Mouse (Mus musculus): ENCODE data around the gene Wdr24. TPM values are rescaled to one million over a fixed set of nuclear protein-coding genes. Genes with fewer than 3 reads are reported as not detected.

Gene Wdr24
- polyA plus RNA-seq, 1 experiment from 2014 or later, result 31.0 TPM

DNA sequence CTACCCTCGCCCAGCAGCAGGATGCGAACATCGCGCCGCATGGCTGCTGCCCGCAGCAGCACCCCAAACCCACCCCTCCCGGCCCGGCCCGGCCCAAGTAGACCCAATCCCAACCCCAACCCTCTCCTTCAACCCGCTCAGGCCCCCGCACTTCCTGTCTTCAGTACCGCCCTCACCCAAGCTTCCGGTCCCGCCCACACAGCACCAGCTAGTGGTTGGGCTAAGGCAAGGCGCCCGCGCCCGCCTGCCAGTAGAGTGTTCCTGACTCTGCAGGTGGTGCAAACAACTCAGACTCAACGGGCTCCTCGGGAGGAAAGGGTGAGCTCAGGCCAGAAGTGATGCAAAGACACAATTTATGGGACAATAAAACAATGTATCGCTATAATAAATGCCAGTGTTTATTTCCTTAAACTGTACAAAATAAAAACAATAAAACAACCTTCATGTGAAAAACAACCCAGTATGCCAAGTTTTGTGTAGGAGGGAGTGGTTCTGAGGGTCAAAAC is 21.0 kb downstream of the Wdr24 start, which contains the start of gene Rhot2:
Gene Rhot2, minus strand, starts transcription at position 456 of the 506 bp plus-strand sequence.
- Histone ChIP-seq H3K9me3 (no peaks in the 10 kb centered on the region), H3K27ac (replicated peaks) (peak within 1 kb of the TSS; percentile 93)
- WGBS, result 1% methylated on average over 21 of the region's 21 CpGs

DNA sequence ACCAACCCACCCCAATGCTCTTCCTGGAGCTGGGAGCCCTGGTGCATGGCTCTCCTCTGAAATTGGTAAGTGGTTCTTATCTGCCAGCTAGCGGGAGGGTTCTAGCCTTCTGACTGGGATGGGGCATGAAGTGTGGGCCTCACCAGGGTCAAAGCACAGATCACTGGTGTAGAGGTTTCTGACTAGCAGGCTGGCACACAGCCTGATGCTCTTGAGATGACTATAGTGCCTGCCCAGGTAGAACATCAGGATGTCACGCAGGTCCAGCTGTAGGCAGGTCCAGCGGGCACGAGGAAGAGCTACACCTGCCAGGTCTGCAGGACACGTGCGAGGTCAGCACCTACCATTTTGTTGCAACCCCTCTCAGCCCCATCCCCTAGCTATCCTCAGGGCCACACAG is 36.8 kb downstream of the Wdr24 start:
- Histone ChIP-seq H3K4me3 (peak overlapping the region; percentile 84), H3K27me3 (replicated peaks; ENCODE audit: low read depth, poor library complexity, severe bottlenecking) (no peaks in the 10 kb centered on the region), H3K4me1 (peaks cover 23% of the 10 kb centered on the region), H3K36me3 (replicated peaks) (peaks cover 34% of the 10 kb centered on the region), H3K27ac (replicated peaks) (peak overlapping the region; percentile 93; the same call in 1 of the 2 replicates), H3K9me3 (no peaks in the 10 kb centered on the region)
- no peak for DNase-seq (ENCODE audit: low spot score)
- WGBS, result 93% methylated on average over 6 of the region's 6 CpGs

More for the DNA sequence above, 21.0 kb downstream of the Wdr24 start, which contains the start of gene Rhot2:
- peaks cover 85% of the 10 kb centered on the region for H3K36me3 ChIP-seq (replicated peaks)
- no peaks in the 10 kb centered on the region for H3K27me3 ChIP-seq (replicated peaks; ENCODE audit: low read depth, poor library complexity, severe bottlenecking)
- peaks cover 23% of the 10 kb centered on the region for H3K4me1 ChIP-seq
- H3K4me3 ChIP-seq, result peak within 1 kb of the TSS; percentile 90
- peak; percentile 96 for DNase-seq (ENCODE audit: low spot score)

DNA sequence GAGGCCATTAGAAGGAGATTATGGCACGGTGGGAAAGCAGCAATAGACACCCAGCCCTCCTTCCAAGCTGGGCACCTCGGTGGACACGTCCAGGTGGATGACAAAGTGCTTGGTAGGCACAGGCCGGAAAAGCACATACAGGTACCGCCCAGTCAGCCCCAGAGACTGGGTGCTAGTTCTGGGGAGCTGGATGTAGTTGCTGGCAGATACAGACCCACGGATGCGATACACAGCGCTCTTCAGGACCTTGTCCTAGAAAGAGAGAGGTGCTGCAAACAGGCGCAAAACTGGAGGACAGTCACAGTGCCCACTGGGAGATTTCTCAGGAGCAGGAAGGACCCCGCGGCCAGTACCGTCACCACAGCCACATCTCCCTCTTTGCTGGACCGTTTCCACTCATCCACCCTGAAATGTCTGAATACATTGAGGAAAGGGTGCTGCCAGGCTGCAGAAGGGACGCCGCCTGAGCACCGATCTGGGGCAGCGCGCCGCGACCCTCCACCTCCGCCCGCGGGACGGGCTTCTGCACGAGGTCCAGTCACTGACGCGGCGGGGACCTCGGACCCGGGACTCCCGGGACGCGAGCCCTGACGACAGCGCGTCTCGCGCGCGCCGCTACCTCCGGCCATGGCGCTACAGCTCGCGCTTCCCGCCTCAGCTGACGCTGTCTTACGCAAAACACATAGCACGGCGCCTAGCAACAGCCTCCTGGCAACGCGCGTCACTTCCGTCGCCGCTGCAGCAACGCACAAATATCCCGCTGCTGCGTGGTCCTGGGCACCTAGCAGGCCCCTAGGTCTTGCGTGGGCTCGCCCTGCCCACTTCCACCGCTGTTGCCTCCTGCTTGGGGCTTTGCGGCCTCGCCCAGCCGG is 37.6 kb downstream of the Wdr24 start, which contains the start of gene Wdr90:
Gene Wdr90, minus strand, starts transcription at position 670 of the 872 bp plus-strand sequence.
- no peaks in the 10 kb centered on the region for H3K9me3 ChIP-seq
- peaks cover 26% of the 10 kb centered on the region for H3K36me3 ChIP-seq (replicated peaks)
- no peaks in the 10 kb centered on the region for H3K27me3 ChIP-seq (replicated peaks; ENCODE audit: low read depth, poor library complexity, severe bottlenecking)
- WGBS, result 5% methylated on average over 65 of the region's 65 CpGs
- H3K4me1 ChIP-seq, result peaks cover 23% of the 10 kb centered on the region
- peak within 1 kb of the TSS; percentile 84 for H3K4me3 ChIP-seq
- H3K27ac ChIP-seq (replicated peaks), result peak within 1 kb of the TSS; percentile 93
- DNase-seq (ENCODE audit: low spot score), result peak; percentile 93

DNA sequence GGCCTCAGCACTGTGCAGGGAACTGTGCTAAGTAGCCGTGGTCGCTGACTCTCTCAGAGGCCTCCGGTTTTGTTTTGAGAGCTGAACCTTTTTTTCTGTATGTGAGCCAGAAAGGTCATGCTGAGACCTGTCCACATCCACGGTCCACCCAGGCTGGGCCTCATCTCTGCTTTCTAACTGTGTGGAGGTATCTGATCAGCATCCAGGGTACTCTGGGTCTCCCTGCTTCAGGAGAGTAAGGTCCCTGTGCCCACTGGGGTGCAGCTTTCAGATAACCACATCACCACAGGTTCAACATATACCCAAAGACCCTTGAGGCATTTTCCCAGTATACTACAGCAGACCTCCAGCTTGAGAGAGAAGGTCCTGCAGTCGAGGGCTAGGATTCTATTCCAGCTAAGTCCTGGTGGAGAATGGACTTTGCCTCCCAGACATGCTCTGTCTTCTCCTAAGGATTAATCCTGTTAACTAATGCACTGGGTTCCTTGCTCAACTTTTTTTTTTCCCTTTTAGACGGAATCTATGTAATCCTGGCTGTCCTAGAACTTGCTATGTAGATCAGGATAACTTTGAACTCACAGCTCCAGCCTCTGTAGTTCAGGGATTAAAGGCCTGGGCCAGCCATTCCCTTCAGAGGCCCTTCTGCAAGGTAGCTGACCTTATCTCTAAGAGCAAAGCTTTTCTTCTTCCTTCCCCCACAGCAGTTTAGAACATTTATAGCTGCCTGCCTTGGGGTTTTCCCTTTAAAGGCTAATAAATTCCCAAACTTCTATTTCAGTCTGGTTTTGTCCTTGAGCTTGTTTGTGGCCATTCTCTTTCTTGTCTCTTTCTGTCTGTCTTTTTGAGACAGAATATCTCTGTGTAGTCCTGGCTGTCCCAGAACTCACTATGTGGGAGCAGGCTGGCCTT is 38.5 kb downstream of the Wdr24 start:
- Histone ChIP-seq H3K36me3 (replicated peaks) (peaks cover 20% of the 10 kb centered on the region), H3K4me1 (peaks cover 23% of the 10 kb centered on the region), H3K27me3 (replicated peaks; ENCODE audit: low read depth, poor library complexity, severe bottlenecking) (no peaks in the 10 kb centered on the region), H3K9me3 (no peaks in the 10 kb centered on the region), H3K27ac (replicated peaks) (peak overlapping the region; percentile 93), H3K4me3 (peak overlapping the region; percentile 84)
- 13% methylated on average over 6 of the region's 6 CpGs for WGBS
- no peak for DNase-seq (ENCODE audit: low spot score)

DNA sequence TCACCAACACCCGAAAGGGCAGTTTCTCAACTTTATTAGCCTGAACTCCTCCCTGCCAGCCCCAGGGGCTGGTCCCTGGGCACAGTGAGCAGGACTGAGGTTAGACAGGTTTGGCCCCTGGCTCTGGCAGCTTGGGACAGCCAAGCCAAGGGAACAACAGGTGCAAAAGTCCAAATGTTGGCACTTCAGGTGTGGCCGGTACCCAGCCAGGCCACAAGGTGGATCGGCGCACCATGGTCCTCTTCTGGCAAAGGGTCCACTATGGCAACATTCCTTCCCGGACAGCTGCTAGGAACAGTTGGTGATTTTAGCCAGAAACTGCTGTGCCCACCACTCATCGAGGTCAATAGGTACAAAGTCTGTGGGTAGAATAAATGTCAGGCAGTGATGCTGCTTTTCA is 40.3 kb downstream of the Wdr24 start:
- Histone ChIP-seq H3K4me3 (no peak overlapping the region), H3K4me1 (peaks cover 38% of the 10 kb centered on the region)

DNA sequence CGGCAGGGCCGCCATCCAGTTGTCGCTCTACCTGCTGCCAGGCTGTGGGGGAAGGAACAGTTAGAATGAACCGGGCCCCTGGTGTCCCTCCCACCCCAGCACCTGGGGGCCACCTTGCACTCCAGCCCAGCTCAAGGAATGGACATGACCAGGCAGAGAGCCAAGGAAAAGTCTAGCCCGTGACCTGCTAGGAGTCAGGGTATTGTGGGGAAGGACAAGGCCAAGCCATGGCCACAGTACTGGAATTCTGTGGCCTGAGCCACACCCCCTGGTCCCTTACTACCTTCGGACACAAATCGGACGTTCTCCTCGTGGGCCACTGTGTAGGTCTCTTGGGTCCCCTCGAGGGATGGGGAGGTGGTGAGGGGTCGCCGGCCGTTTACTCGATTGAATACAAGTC is 40.9 kb downstream of the Wdr24 start:
- Histone ChIP-seq H3K27ac (replicated peaks) (no peak overlapping the region), H3K4me3 (no peak overlapping the region), H3K27me3 (replicated peaks; ENCODE audit: low read depth, poor library complexity, severe bottlenecking) (no peaks in the 10 kb centered on the region), H3K36me3 (replicated peaks) (peaks cover 5% of the 10 kb centered on the region; the same call in 1 of the 2 replicates), H3K4me1 (peaks cover 43% of the 10 kb centered on the region), H3K9me3 (no peaks in the 10 kb centered on the region)
- no peak for DNase-seq (ENCODE audit: low spot score)
- WGBS, result 88% methylated on average over 14 of the region's 14 CpGs

More for the DNA sequence above, 40.3 kb downstream of the Wdr24 start:
- 88% methylated on average over 6 of the region's 6 CpGs for WGBS
- H3K27me3 ChIP-seq (replicated peaks; ENCODE audit: low read depth, poor library complexity, severe bottlenecking), result no peaks in the 10 kb centered on the region
- no peaks in the 10 kb centered on the region for H3K9me3 ChIP-seq
- no peak for DNase-seq (ENCODE audit: low spot score)
- H3K27ac ChIP-seq (replicated peaks), result no peak overlapping the region
- peaks cover 9% of the 10 kb centered on the region for H3K36me3 ChIP-seq (replicated peaks)

DNA sequence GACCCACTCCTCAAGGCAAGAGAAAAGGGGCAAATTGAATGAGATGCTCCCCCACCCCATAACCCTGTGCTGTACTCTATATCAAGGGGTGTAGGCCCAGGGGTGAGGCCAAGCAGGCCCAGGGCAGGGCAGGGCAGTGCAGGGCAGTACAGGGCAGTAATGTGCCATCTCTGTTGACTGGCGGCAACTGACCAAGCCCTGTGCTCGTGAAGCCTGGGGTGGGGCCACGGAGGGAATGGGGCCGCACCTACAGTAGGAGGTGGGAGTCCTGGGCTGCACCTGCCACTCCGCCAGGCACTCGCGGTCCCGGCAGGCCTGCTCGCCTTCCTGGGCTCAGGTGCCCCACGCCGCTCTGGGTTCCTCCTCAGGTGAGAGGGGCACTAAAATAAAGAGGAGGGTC is 41.9 kb downstream of the Wdr24 start:
- Histone ChIP-seq H3K27ac (replicated peaks) (no peak overlapping the region), H3K9me3 (no peaks in the 10 kb centered on the region), H3K4me1 (peaks cover 43% of the 10 kb centered on the region), H3K4me3 (no peak overlapping the region), H3K36me3 (replicated peaks) (peaks cover 4% of the 10 kb centered on the region; the same call in 1 of the 2 replicates), H3K27me3 (replicated peaks; ENCODE audit: low read depth, poor library complexity, severe bottlenecking) (no peaks in the 10 kb centered on the region)
- DNase-seq (ENCODE audit: low spot score), result no peak
- 89% methylated on average over 11 of the region's 11 CpGs for WGBS

DNA sequence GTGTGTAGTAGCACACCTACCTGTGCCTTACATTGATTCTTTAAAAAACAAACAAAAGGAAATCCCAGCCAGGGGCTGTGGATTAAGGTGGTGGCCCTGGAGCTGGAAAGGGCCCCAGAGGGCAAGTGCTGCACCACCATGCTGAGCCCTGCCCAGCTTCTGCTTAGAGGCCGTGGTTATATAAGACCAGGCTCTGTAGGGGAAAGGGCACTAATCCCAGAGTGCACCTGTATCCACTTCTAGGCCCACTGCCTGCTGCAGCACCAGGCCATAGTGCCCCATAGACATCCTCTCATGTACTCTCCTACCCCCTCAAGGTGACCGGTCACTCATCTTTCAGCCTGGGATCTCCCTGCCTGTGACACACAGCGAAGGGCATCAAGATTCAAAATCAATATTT is 42.7 kb downstream of the Wdr24 start:
- no peak for DNase-seq (ENCODE audit: low spot score)
- Histone ChIP-seq H3K27me3 (replicated peaks; ENCODE audit: low read depth, poor library complexity, severe bottlenecking) (no peaks in the 10 kb centered on the region), H3K9me3 (no peaks in the 10 kb centered on the region), H3K27ac (replicated peaks) (no peak overlapping the region), H3K4me1 (peaks cover 34% of the 10 kb centered on the region), H3K4me3 (no peak overlapping the region), H3K36me3 (replicated peaks) (peaks cover 4% of the 10 kb centered on the region; the same call in 1 of the 2 replicates)
- 90% methylated on average over 3 of the region's 3 CpGs for WGBS

DNA sequence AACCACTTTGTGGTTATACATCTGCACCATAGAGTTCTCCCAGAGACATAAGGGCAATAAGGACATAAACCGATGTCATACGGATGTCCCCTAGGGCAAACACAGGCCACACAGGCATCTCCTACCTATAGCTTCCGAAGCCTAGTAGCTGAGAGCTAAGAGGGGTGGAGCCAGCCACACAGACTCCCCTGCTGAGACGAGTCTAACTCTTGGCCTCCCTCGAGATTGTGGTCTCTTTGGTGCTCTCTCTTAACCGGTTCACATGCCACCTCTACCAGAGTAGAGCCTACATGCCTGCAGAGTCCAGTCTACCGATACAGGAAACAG is 44.0 kb downstream of the Wdr24 start:
- Histone ChIP-seq H3K36me3 (replicated peaks) (peaks cover 4% of the 10 kb centered on the region; the same call in 1 of the 2 replicates), H3K4me3 (peak overlapping the region; percentile 92), H3K4me1 (peaks cover 25% of the 10 kb centered on the region), H3K9me3 (no peaks in the 10 kb centered on the region), H3K27me3 (replicated peaks; ENCODE audit: low read depth, poor library complexity, severe bottlenecking) (no peaks in the 10 kb centered on the region), H3K27ac (replicated peaks) (no peak overlapping the region; the same call in 1 of the 2 replicates)
- no peak for DNase-seq (ENCODE audit: low spot score)
- WGBS, result 15% methylated on average over 7 of the region's 7 CpGs

DNA sequence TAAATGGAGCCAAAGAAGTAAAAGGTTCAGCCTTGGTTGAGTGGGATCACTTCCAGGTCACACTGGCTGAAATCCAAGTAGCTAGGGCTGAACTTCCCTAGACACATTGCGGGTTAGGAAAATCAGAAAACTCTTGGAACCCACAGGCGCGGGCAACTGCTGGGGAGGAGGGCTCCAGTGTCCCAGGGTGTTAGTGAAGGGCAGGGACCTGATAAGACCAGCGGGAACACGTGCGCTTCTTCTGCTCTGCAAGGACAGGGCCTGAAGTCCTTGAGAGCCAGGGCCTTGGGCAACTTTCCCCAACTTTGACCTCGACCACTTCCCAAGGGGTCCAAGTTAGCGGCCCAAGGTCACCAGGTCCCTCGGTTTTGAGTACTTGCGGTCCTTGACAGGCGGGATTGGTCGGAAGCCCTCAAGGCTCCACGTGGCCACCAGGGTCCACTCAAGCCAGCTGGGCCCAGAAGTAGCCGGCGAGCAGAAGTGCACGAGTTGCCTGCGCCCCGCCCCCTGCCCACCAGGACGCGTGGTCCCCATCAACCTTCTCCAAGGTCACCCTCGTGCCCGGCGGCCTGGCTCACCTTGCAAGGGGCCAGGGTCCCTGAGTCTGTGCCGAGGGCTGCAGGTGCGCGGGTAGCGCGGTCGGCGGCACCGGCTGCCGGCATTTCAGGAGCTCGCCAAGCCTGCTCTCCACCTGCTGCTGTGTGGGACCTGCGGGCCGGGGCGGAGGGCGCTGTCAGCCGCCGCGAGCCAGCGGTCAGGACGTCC is 44.6 kb downstream of the Wdr24 start:
- Histone ChIP-seq H3K36me3 (replicated peaks) (peaks cover 4% of the 10 kb centered on the region; the same call in 1 of the 2 replicates), H3K27ac (replicated peaks) (peak overlapping the region; percentile 80), H3K27me3 (replicated peaks; ENCODE audit: low read depth, poor library complexity, severe bottlenecking) (no peaks in the 10 kb centered on the region), H3K9me3 (no peaks in the 10 kb centered on the region), H3K4me1 (peaks cover 30% of the 10 kb centered on the region), H3K4me3 (peak overlapping the region; percentile 92)
- 1% methylated on average over 42 of the region's 42 CpGs for WGBS
- peak; percentile 73 for DNase-seq (ENCODE audit: low spot score)

DNA sequence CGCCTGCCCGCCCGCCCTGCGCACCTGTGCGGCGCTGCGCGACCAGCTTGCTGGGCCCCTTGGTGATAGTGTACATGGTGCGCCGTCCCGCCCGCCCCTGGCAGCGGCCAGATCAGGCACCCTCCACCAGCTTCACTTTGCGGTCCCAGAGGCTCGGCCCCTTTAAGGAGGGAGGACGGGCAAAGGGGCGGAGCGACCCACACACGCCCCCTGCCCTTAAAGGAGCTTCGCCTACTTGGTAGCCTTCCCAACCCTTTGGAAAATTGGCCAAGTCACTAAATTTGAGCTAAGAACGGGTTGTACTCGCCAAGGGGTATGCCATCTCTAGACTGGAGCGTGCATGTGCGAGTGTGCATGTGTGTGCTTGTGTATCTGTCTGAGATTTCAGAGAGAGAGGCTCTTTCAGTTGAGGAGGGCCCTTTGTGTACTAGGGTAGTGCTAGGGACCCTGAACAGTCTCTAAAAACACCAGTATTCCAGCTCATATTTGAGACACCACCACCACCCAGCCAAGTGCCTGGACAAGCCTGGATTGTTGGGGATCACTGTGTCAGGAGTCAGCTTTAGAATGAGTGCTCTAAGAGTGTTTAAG is 45.3 kb downstream of the Wdr24 start, which contains the start of gene Mcrip2:
Gene Mcrip2, minus strand, starts transcription at position 164 of the 591 bp plus-strand sequence.
- Histone ChIP-seq H3K4me1 (peaks cover 33% of the 10 kb centered on the region), H3K36me3 (replicated peaks) (peaks cover 4% of the 10 kb centered on the region; the same call in 1 of the 2 replicates), H3K27ac (replicated peaks) (peak within 1 kb of the TSS; percentile 80), H3K27me3 (replicated peaks; ENCODE audit: low read depth, poor library complexity, severe bottlenecking) (no peaks in the 10 kb centered on the region), H3K9me3 (no peaks in the 10 kb centered on the region), H3K4me3 (peak within 1 kb of the TSS; percentile 92)
- DNase-seq (ENCODE audit: low spot score), result peak; percentile 85
- under 1% methylated on average over 24 of the region's 24 CpGs for WGBS
